Mouse (Mus musculus): ENCODE data around the gene Eln.

GRCm38 (mm10) chr5:134733241-134733640 is 13.9 kb downstream of the Eln start:
- TF ChIP-seq POLR2A (IDR thresholded peaks at IDR 0.05; ENCODE audit: low read depth, low read length) (no peak), CTCF (IDR thresholded peaks at IDR 0.05; ENCODE audit: extremely low read depth, insufficient read length, insufficient replicate concordance, low read depth, low read length) (no peak)
